Mouse (Mus musculus): Measurements from ENCODE around the gene Il5ra. TPM values are rescaled to one million over a fixed set of nuclear protein-coding genes. Genes with fewer than 3 reads are reported as not detected.

Gene Il5ra
- polyA plus RNA-seq, 1 experiment from 2014 or later = 0.06 TPM

- H3K4me3 ChIP-seq = no peak overlapping the region
- no peaks in the 10 kb centered on the region for H3K9me3 ChIP-seq
- H3K9ac ChIP-seq = no peak overlapping the region
- ATAC-seq (ENCODE audit: low FRiP score, low read depth) = no peak
- no peaks in the 10 kb centered on the region for H3K4me1 ChIP-seq (replicated peaks)
- WGBS = 90% methylated on average over 1 of the region's 1 CpGs
- 0 out of 2 replicates have a peak, but pooled peaks cover 4% of the 10 kb centered on the region for H3K27me3 ChIP-seq
- no peak overlapping the region for H3K27ac ChIP-seq (replicated peaks)
- H3K4me2 ChIP-seq = no peak overlapping the region
- no peaks in the 10 kb centered on the region for H3K36me3 ChIP-seq
These were observed 12.6 kb upstream of the Il5ra start for GRCm38 (mm10) chr6:106761486-106761885.

- H3K9ac ChIP-seq = no peak overlapping the region
- ATAC-seq (ENCODE audit: low FRiP score, low read depth) = no peak
- WGBS = 86% methylated on average over 3 of the region's 3 CpGs
- H3K27ac ChIP-seq (replicated peaks) = no peak overlapping the region
- H3K9me3 ChIP-seq = no peaks in the 10 kb centered on the region
- H3K4me3 ChIP-seq = no peak overlapping the region
- H3K27me3 ChIP-seq = no peaks in the 10 kb centered on the region
- no peaks in the 10 kb centered on the region for H3K36me3 ChIP-seq
- no peaks in the 10 kb centered on the region for H3K4me1 ChIP-seq (replicated peaks)
- H3K4me2 ChIP-seq = no peak overlapping the region
These were observed 11.8 kb upstream of the Il5ra start for GRCm38 (mm10) chr6:106760473-106761218.

- Histone ChIP-seq H3K36me3 (no peaks in the 10 kb centered on the region), H3K4me1 (replicated peaks) (no peaks in the 10 kb centered on the region), H3K27ac (replicated peaks) (no peak overlapping the region), H3K27me3 (no peaks in the 10 kb centered on the region), H3K4me3 (no peak overlapping the region), H3K4me2 (no peak overlapping the region), H3K9me3 (no peaks in the 10 kb centered on the region), H3K9ac (no peak overlapping the region)
- no peak for ATAC-seq (ENCODE audit: low FRiP score, low read depth)
- 81% methylated on average over 3 of the region's 3 CpGs for WGBS
These were observed 9.5 kb upstream of the Il5ra start for GRCm38 (mm10) chr6:106758299-106758698.

- Histone ChIP-seq H3K9ac (no peak overlapping the region), H3K27ac (replicated peaks) (no peak overlapping the region), H3K9me3 (no peaks in the 10 kb centered on the region), H3K4me3 (no peak overlapping the region), H3K4me2 (no peak overlapping the region), H3K27me3 (no peaks in the 10 kb centered on the region), H3K36me3 (no peaks in the 10 kb centered on the region), H3K4me1 (replicated peaks) (no peaks in the 10 kb centered on the region)
- WGBS = 64% methylated on average over 7 of the region's 7 CpGs
- ATAC-seq (ENCODE audit: low FRiP score, low read depth) = no peak
These were observed 1.5 kb upstream of the Il5ra start for GRCm38 (mm10) chr6:106750291-106750690.

- no peaks in the 10 kb centered on the region for H3K9me3 ChIP-seq
- no peaks in the 10 kb centered on the region for H3K4me1 ChIP-seq (replicated peaks)
- H3K27me3 ChIP-seq = no peaks in the 10 kb centered on the region
- no peak overlapping the region for H3K27ac ChIP-seq (replicated peaks)
- 84% methylated on average over 3 of the region's 3 CpGs for WGBS
- no peaks in the 10 kb centered on the region for H3K36me3 ChIP-seq
- no peak overlapping the region for H3K9ac ChIP-seq
- no peak overlapping the region for H3K4me3 ChIP-seq
- ATAC-seq (ENCODE audit: low FRiP score, low read depth) = no peak
- H3K4me2 ChIP-seq = no peak overlapping the region
These were observed 1.0 kb downstream of the Il5ra start for GRCm38 (mm10) chr6:106747804-106748203.

- Histone ChIP-seq H3K9me3 (no peaks in the 10 kb centered on the region), H3K27me3 (no peaks in the 10 kb centered on the region)
- ATAC-seq (ENCODE audit: low FRiP score, low read depth) = no peak
These were observed 1.6 kb downstream of the Il5ra start for GRCm38 (mm10) chr6:106747251-106747650.

GRCm38 (mm10) chr6:106745673-106746394, 3.0 kb downstream of the Il5ra start:
- H3K4me3 ChIP-seq = no peak overlapping the region
- H3K9ac ChIP-seq = no peak overlapping the region
- no peak overlapping the region for H3K27ac ChIP-seq (replicated peaks)
- ATAC-seq (ENCODE audit: low FRiP score, low read depth) = no peak
- 81% methylated on average over 7 of the region's 7 CpGs for WGBS
- no peak overlapping the region for H3K4me2 ChIP-seq
- no peaks in the 10 kb centered on the region for H3K9me3 ChIP-seq
- no peaks in the 10 kb centered on the region for H3K4me1 ChIP-seq (replicated peaks)
- no peaks in the 10 kb centered on the region for H3K27me3 ChIP-seq
- no peaks in the 10 kb centered on the region for H3K36me3 ChIP-seq

More at GRCm38 (mm10) chr6:106747251-106747650, 1.6 kb downstream of the Il5ra start:
- Histone ChIP-seq H3K4me1 (replicated peaks) (no peaks in the 10 kb centered on the region), H3K9ac (no peak overlapping the region), H3K27ac (replicated peaks) (no peak overlapping the region), H3K4me3 (no peak overlapping the region), H3K4me2 (no peak overlapping the region), H3K36me3 (no peaks in the 10 kb centered on the region)
- 96% methylated on average over 5 of the region's 5 CpGs for WGBS

- ATAC-seq (ENCODE audit: low FRiP score, low read depth) = no peak
- Histone ChIP-seq H3K4me2 (no peak overlapping the region), H3K27me3 (no peaks in the 10 kb centered on the region), H3K36me3 (no peaks in the 10 kb centered on the region), H3K9me3 (no peaks in the 10 kb centered on the region), H3K9ac (no peak overlapping the region), H3K27ac (replicated peaks) (no peak overlapping the region), H3K4me3 (no peak overlapping the region), H3K4me1 (replicated peaks) (no peaks in the 10 kb centered on the region)
- 80% methylated on average over 7 of the region's 7 CpGs for WGBS
These were observed 5.1 kb downstream of the Il5ra start for GRCm38 (mm10) chr6:106743556-106744233.

GRCm38 (mm10) chr6:106740244-106740825, 8.5 kb downstream of the Il5ra start:
- Histone ChIP-seq H3K27me3 (no peaks in the 10 kb centered on the region), H3K4me1 (replicated peaks) (no peaks in the 10 kb centered on the region), H3K4me2 (no peak overlapping the region), H3K4me3 (no peak overlapping the region), H3K27ac (replicated peaks) (no peak overlapping the region), H3K9ac (no peak overlapping the region), H3K36me3 (no peaks in the 10 kb centered on the region), H3K9me3 (no peaks in the 10 kb centered on the region)
- 91% methylated on average over 1 of the region's 1 CpGs for WGBS
- ATAC-seq (ENCODE audit: low FRiP score, low read depth) = no peak

- Histone ChIP-seq H3K9ac (no peak overlapping the region), H3K4me2 (no peak overlapping the region), H3K4me3 (no peak overlapping the region), H3K9me3 (no peaks in the 10 kb centered on the region), H3K27ac (replicated peaks) (no peak overlapping the region), H3K4me1 (replicated peaks) (no peaks in the 10 kb centered on the region), H3K36me3 (no peaks in the 10 kb centered on the region), H3K27me3 (no peaks in the 10 kb centered on the region)
- WGBS = 77% methylated on average over 3 of the region's 3 CpGs
- no peak for ATAC-seq (ENCODE audit: low FRiP score, low read depth)
These were observed 10.6 kb downstream of the Il5ra start for GRCm38 (mm10) chr6:106738229-106738628.

GRCm38 (mm10) chr6:106732563-106732962, 16.3 kb downstream of the Il5ra start:
- Histone ChIP-seq H3K27me3 (no peaks in the 10 kb centered on the region), H3K4me2 (no peak overlapping the region), H3K4me3 (no peak overlapping the region), H3K36me3 (no peaks in the 10 kb centered on the region), H3K4me1 (replicated peaks) (no peaks in the 10 kb centered on the region), H3K9ac (no peak overlapping the region), H3K27ac (replicated peaks) (no peak overlapping the region), H3K9me3 (no peaks in the 10 kb centered on the region)
- WGBS = 89% methylated on average over 4 of the region's 4 CpGs
- no peak for ATAC-seq (ENCODE audit: low FRiP score, low read depth)

All from hindbrain, embryonic 15.5 days (tissue).